Mouse (Mus musculus) heart, adult 2 months (tissue): ENCODE data around the gene Bach2.

ENCODE experiments used
- CTCF ChIP-seq: fragments of 200-600 bp; IDR thresholded peaks from 2 replicates; pipeline ENCODE4 v1.8.1; 2022; ENCODE audit warnings: antibody characterized with exemption, mild to moderate bottlenecking, moderate library complexity
- POLR2A ChIP-seq: fragments of 200-500 bp; IDR thresholded peaks from 2 replicates; pipeline ENCODE4 v1.6.1; 2011; ENCODE audit warnings: mild to moderate bottlenecking, low read depth, low read length, control low read depth; ENCODE audit not compliant: insufficient read depth

GRCm38 (mm10) chr4:32414959-32415358, 176.4 kb downstream of the Bach2 start:
- TF ChIP-seq POLR2A = no peak
- TF ChIP-seq CTCF = no peak
